8 mouse cellular contexts compared by ENCODE assay signal in genomic region chr11:73281528-73282027, GRCm38 (mm10). TPM values are rescaled to one million over a fixed set of nuclear protein-coding genes. Genes with fewer than 3 reads are reported as not detected.
DNase-seq lines count a peak whose midpoint lies in the region; ATAC-seq and TF ChIP-seq lines count a peak whose summit lies in the region.

No protein-coding gene starts in this region.

- peak overlapping the region; percentile 47 for H3K9ac ChIP-seq in hindbrain, embryonic 15.5 days

- POLR2A ChIA-PET in Patski (lab: Charles Lee): interaction anchor here (0.6 to 1.2 kb wide), 3 partner anchors 93 to 861 kb away, joined by 3 to 5 read pairs (median 3); no protein-coding TSS in a partner anchor

- in situ Hi-C loops in Patski (cut with MboI; ENCODE audit: low pct_unique_long_range_greater_than_20kb): loop anchor here (5.0 to 25.0 kb wide), 2 partner anchors 144 to 1081 kb away; partner anchors contain the start of genes Haspin, Olfr411 and Olfr412

- H3K36me3 ChIP-seq in hindbrain, embryonic 15.5 days: no peaks in the 10 kb centered on the region

- peak overlapping the region; percentile 43 for H3K4me3 ChIP-seq in hindbrain, embryonic 15.5 days

- 6% methylated on average over 16 of the region's 16 CpGs for whole genome bisulfite sequencing in hindbrain, embryonic 15.5 days

- ATAC-seq in Patski: peak; percentile 63
- ATAC-seq in hindbrain, embryonic 15.5 days (ENCODE audit: low FRiP score, low read depth): peak; percentile 94

- no peaks in the 10 kb centered on the region for H3K27me3 ChIP-seq in Patski
- no peaks in the 10 kb centered on the region for H3K27me3 ChIP-seq in hindbrain, embryonic 15.5 days

- H3K4me1 ChIP-seq in hindbrain, embryonic 15.5 days (replicated peaks): peaks cover 10% of the 10 kb centered on the region; the same call in 1 of the 2 replicates

- H3K9me3 ChIP-seq in hindbrain, embryonic 15.5 days: no peaks in the 10 kb centered on the region

- peak overlapping the region; percentile 64 for H3K4me2 ChIP-seq in hindbrain, embryonic 15.5 days

- CTCF ChIA-PET in Patski (lab: Charles Lee): interaction anchor here (0.6 to 2.1 kb wide), 5 partner anchors 10 to 148 kb away, joined by 3 to 8 read pairs (median 4); no protein-coding TSS in a partner anchor

- peak overlapping the region; percentile 45; the same call in 1 of the 2 replicates for H3K27ac ChIP-seq in hindbrain, embryonic 15.5 days (replicated peaks)

- TF ChIP-seq CTCF in Patski (IDR thresholded peaks at IDR 0.05): peak; percentile 85

- DNase-seq in Patski (ENCODE audit: low read depth, low spot score): peak; percentile 25
- peak; percentile 74 to 76 for DNase-seq in cerebellum, postnatal 10 days
- DNase-seq in frontal cortex, postnatal 10 days (ENCODE audit: low spot score in 2 of 2): peak; percentile 76 to 82
- peak; percentile 66 to 75 for DNase-seq in layer of hippocampus, postnatal 36 days
- peak; percentile 54 for DNase-seq in lung, postnatal 10 days
- peak; percentile 34 for DNase-seq in retina, postnatal 7 days (ENCODE audit: low read depth, low spot score)
- no peak for DNase-seq in MN1 (ENCODE audit: low spot score)

RNA-seq across cellular contexts. Expression of gene Trpv3, which starts 14.4 kb away (rescaled TPM):
- polyA plus RNA-seq in Patski (2021): 0.01 TPM
- 0.22 and 0.25 TPM in 2 replicates for polyA plus RNA-seq in hindbrain, embryonic 15.5 days (2015; fragmentation: Nextera tagmentation; extraction: Ambion mirVana)
- total RNA-seq in layer of hippocampus, postnatal 36 days (2021): under 1 TPM; 0.25 to 0.38 TPM

RNA-seq across cellular contexts. Expression of gene Trpv1, which starts 47.5 kb away (rescaled TPM):
- not detected for polyA plus RNA-seq in Patski (2021)
- 0.41 and 0.68 TPM in 2 replicates for polyA plus RNA-seq in hindbrain, embryonic 15.5 days (2015; fragmentation: Nextera tagmentation; extraction: Ambion mirVana)
- under 1 TPM in 1 of 2 experiments, not detected in 1; 0.17 TPM for total RNA-seq in layer of hippocampus, postnatal 36 days (2021)

RNA-seq across cellular contexts. Expression of gene Aspa, which starts 47.8 kb away (rescaled TPM):
- polyA plus RNA-seq in Patski (2021): 1.1 TPM
- 2.0 and 2.2 TPM in 2 replicates for polyA plus RNA-seq in hindbrain, embryonic 15.5 days (2015; fragmentation: Nextera tagmentation; extraction: Ambion mirVana)
- total RNA-seq in layer of hippocampus, postnatal 36 days (2021): 10 to 100 TPM; 11.9 to 14.4 TPM

RNA-seq across cellular contexts. Expression of gene Gm49340, which starts 48.0 kb away (rescaled TPM):
- not detected for polyA plus RNA-seq in Patski (2021)
- polyA plus RNA-seq in hindbrain, embryonic 15.5 days (2015; fragmentation: Nextera tagmentation; extraction: Ambion mirVana): not detected in 2 replicates
- total RNA-seq in layer of hippocampus, postnatal 36 days (2021): not detected

RNA-seq across cellular contexts. Expression of gene Spata22, which starts 48.0 kb away (rescaled TPM):
- polyA plus RNA-seq in Patski (2021): 0.09 TPM
- 0.25 TPM in 1 of 2 replicates, not detected in the other for polyA plus RNA-seq in hindbrain, embryonic 15.5 days (2015; fragmentation: Nextera tagmentation; extraction: Ambion mirVana)
- total RNA-seq in layer of hippocampus, postnatal 36 days (2021): not detected
